8 mouse cellular contexts compared by ENCODE assay signal in genomic region chr10:67984271-67984943, GRCm38 (mm10). TPM values are rescaled to one million over a fixed set of nuclear protein-coding genes. Genes with fewer than 3 reads are reported as not detected.
DNase-seq lines count a peak whose midpoint lies in the region; ATAC-seq and TF ChIP-seq lines count a peak whose summit lies in the region.

No protein-coding gene starts in this region.

- H3K36me3 ChIP-seq in ES-E14 (ENCODE audit: control insufficient read depth, insufficient read depth, low read length, poor library complexity, severe bottlenecking), result no peaks in the 10 kb centered on the region; the same call in 1 of the 2 replicates
- peaks cover under 1% of the 10 kb centered on the region for H3K36me3 ChIP-seq in kidney, embryonic 14.5 days (ENCODE audit: control insufficient read depth, insufficient read depth, low read length)
- no peaks in the 10 kb centered on the region for H3K36me3 ChIP-seq in liver, embryonic 14.5 days (replicated peaks; ENCODE audit: control insufficient read depth, insufficient read depth, low read depth)
- H3K36me3 ChIP-seq in neural tube, embryonic 11.5 days (ENCODE audit: control insufficient read depth, insufficient read depth, low read length), result no peaks in the 10 kb centered on the region

- in situ Hi-C loops in ES-E14 (cut with MboI; ENCODE audit: low sequenced_read_pairs in 2 of 2, unreplicated experiment in 2 of 2), result no loop called here

- H3K27ac ChIP-seq in ES-E14 (ENCODE audit: insufficient read depth, low read depth, low read length, poor library complexity, severe bottlenecking), result no peak overlapping the region
- H3K27ac ChIP-seq in kidney, embryonic 14.5 days (ENCODE audit: low read depth, low read length), result no peak overlapping the region
- H3K27ac ChIP-seq in liver, embryonic 14.5 days, result no peak overlapping the region
- no peak overlapping the region for H3K27ac ChIP-seq in neural tube, embryonic 11.5 days (ENCODE audit: low read depth, low read length)

- peak; percentile 84 for TF ChIP-seq CTCF in liver, embryonic 14.5 days (IDR thresholded peaks at IDR 0.05; ENCODE audit: low read depth)

- no peak overlapping the region for H3K4me2 ChIP-seq in kidney, embryonic 14.5 days (replicated peaks; ENCODE audit: low read depth, low read length)
- no peak overlapping the region for H3K4me2 ChIP-seq in liver, embryonic 14.5 days (ENCODE audit: low read depth)
- no peak overlapping the region for H3K4me2 ChIP-seq in neural tube, embryonic 11.5 days (ENCODE audit: low read depth)

- H3K4me3 ChIP-seq in ES-E14 (ENCODE audit: insufficient read depth in 1 of 2, low read depth in 1 of 2, low read length in 2 of 2, poor library complexity in 1 of 2, severe bottlenecking in 1 of 2), result no peak overlapping the region
- no peak overlapping the region for H3K4me3 ChIP-seq in kidney, embryonic 14.5 days (ENCODE audit: low read length)
- H3K4me3 ChIP-seq in liver, embryonic 14.5 days (ENCODE audit: insufficient read depth in 1 of 2, low read depth in 2 of 2, low read length in 2 of 2), result no peak overlapping the region
- no peak overlapping the region for H3K4me3 ChIP-seq in neural tube, embryonic 11.5 days (ENCODE audit: low read depth, low read length)

- H3K4me1 ChIP-seq in ES-E14 (ENCODE audit: control insufficient read depth in 2 of 2, insufficient read depth in 2 of 2, low read length in 2 of 2, poor library complexity in 1 of 2), result no peaks in the 10 kb centered on the region; a peak in 1 of 4 replicates
- H3K4me1 ChIP-seq in kidney, embryonic 14.5 days (ENCODE audit: control insufficient read depth, insufficient read depth, low read length), result peaks cover 4% of the 10 kb centered on the region; the same call in 1 of the 2 replicates
- no peaks in the 10 kb centered on the region for H3K4me1 ChIP-seq in liver, embryonic 14.5 days (replicated peaks; ENCODE audit: control insufficient read depth in 2 of 2, insufficient read depth in 2 of 2, low read length in 1 of 2)
- H3K4me1 ChIP-seq in neural tube, embryonic 11.5 days (ENCODE audit: control insufficient read depth, insufficient read depth, low read length), result no peaks in the 10 kb centered on the region

- TF ChIP-seq EP300 in liver, embryonic 14.5 days (IDR thresholded peaks at IDR 0.05; ENCODE audit: low read depth), result no peak

- 45% methylated on average over 13 of the region's 13 CpGs for WGBS in kidney, embryonic 14.5 days
- WGBS in liver, embryonic 14.5 days (ENCODE audit: insufficient replicate concordance), result 35% methylated on average over 13 of the region's 13 CpGs
- 58% methylated on average over 13 of the region's 13 CpGs for WGBS in neural tube, embryonic 11.5 days

- H3K27me3 ChIP-seq in kidney, embryonic 14.5 days (ENCODE audit: control insufficient read depth, insufficient read depth, low read length), result no peaks in the 10 kb centered on the region
- H3K27me3 ChIP-seq in liver, embryonic 14.5 days (ENCODE audit: control insufficient read depth, insufficient read depth, low read length), result no peaks in the 10 kb centered on the region
- no peaks in the 10 kb centered on the region for H3K27me3 ChIP-seq in neural tube, embryonic 11.5 days (ENCODE audit: control insufficient read depth, insufficient read depth, low read length)

- ATAC-seq in kidney, embryonic 14.5 days (ENCODE audit: low FRiP score, low TSS enrichment), result 0 out of 2 replicates have a peak, but pooled peaks have one; percentile 52
- 0 out of 2 replicates have a peak, but pooled peaks have one; percentile 44 for ATAC-seq in liver, embryonic 14.5 days (ENCODE audit: insufficient read depth)
- no peak for ATAC-seq in neural tube, embryonic 11.5 days (ENCODE audit: insufficient read depth, low FRiP score, low TSS enrichment)

- H3K9ac ChIP-seq in ES-E14 (ENCODE audit: insufficient read depth, low read depth, low read length, poor library complexity, severe bottlenecking), result no peak overlapping the region
- no peak overlapping the region for H3K9ac ChIP-seq in kidney, embryonic 14.5 days (ENCODE audit: low read depth, low read length)
- H3K9ac ChIP-seq in liver, embryonic 14.5 days (replicated peaks), result no peak overlapping the region
- no peak overlapping the region for H3K9ac ChIP-seq in neural tube, embryonic 11.5 days (ENCODE audit: low read length)

- peak; percentile 51 for DNase-seq in A20 (ENCODE audit: low read depth, low spot score)
- peak; percentile 54 for DNase-seq in ES-E14 (ENCODE audit: low read depth, low spot score)
- peak; percentile 45 to 81 for DNase-seq in cerebellum, postnatal 25 days
- DNase-seq in heart, adult 8-10 months (ENCODE audit: low spot score), result peak; percentile 57
- peak in 1 of 3 experiments; percentile 17 for DNase-seq in liver, embryonic 14.5 days (ENCODE audit: low read depth in 3 of 3, low spot score in 3 of 3)
- peak; percentile 42 for DNase-seq in neural tube, embryonic 11.5 days (ENCODE audit: low spot score)
- DNase-seq in c-Kit-positive CD71-positive TER-119-positive erythroid progenitor cells, embryonic 14.5 days (ENCODE audit: low spot score), result no peak

- no peaks in the 10 kb centered on the region for H3K9me3 ChIP-seq in ES-E14 (ENCODE audit: control insufficient read depth, insufficient read depth, low read depth, low read length)
- no peaks in the 10 kb centered on the region for H3K9me3 ChIP-seq in kidney, embryonic 14.5 days (ENCODE audit: control insufficient read depth, low read length)
- H3K9me3 ChIP-seq in liver, embryonic 14.5 days (ENCODE audit: control insufficient read depth, low read length), result no peaks in the 10 kb centered on the region
- no peaks in the 10 kb centered on the region for H3K9me3 ChIP-seq in neural tube, embryonic 11.5 days (ENCODE audit: control insufficient read depth, low read length)

TF ChIP-seq in ES-E14, 5 proteins besides CTCF, POLR2A, EP300 and RAD21:
- no peak for TF ChIP-seq MAFK (IDR thresholded peaks at IDR 0.05; ENCODE audit: insufficient read depth, low read depth, low read length)
- no peak for TF ChIP-seq ZC3H11A (IDR thresholded peaks at IDR 0.05; ENCODE audit: borderline replicate concordance, low read depth, low read length)
- TF ChIP-seq CHD2 (IDR thresholded peaks at IDR 0.05; ENCODE audit: low read depth, low read length), result no peak
- no peak for TF ChIP-seq HCFC1 (IDR thresholded peaks at IDR 0.05; ENCODE audit: borderline replicate concordance, insufficient read depth, low read length)
- TF ChIP-seq ZNF384 (IDR thresholded peaks at IDR 0.05; ENCODE audit: low read depth, low read length), result no peak

RNA-seq across cellular contexts. Expression of gene Rtkn2, which starts 5.0 kb away (rescaled TPM):
- total RNA-seq in ES-E14 (2012; rRNA removed), result 6.0 and 7.4 TPM in 2 replicates
- under 1 TPM; 0.20 to 0.34 (median 0.28) TPM for total RNA-seq in heart, adult 8-10 months (2022)
- 7.4 and 11.5 TPM in 2 replicates for polyA plus RNA-seq in kidney, embryonic 14.5 days (2014; fragmentation: Nextera tagmentation; extraction: Ambion mirVana)
- 0.23 and 0.37 TPM in 2 replicates for polyA plus RNA-seq in liver, embryonic 14.5 days (2012; rRNA removed)
- 0.93 and 1.3 TPM in 2 replicates for polyA plus RNA-seq in liver, embryonic 14.5 days (2014; fragmentation: Nextera tagmentation; extraction: Ambion mirVana)
- polyA plus RNA-seq in neural tube, embryonic 11.5 days (2014; fragmentation: Nextera tagmentation; extraction: Ambion mirVana), result 15.1 and 16.6 TPM in 2 replicates
